Mouse (Mus musculus) kidney, embryonic 14.5 days (tissue): ENCODE results near the gene Junb. TPM values are rescaled to one million over a fixed set of nuclear protein-coding genes. Genes with fewer than 3 reads are reported as not detected.

Experiments
- ATAC-seq: fragments of 200-750 bp; cut with Nextera tagmentation; 2 replicates; pipeline ENCODE4 v1.8.0; 2017; ENCODE audit warnings: moderate number of reproducible peaks, mild to moderate bottlenecking, moderate TSS enrichment, moderate library complexity; ENCODE audit not compliant: low FRiP score, low TSS enrichment
- H3K27ac ChIP-seq: fragments of 300-500 bp; sonication (generic); 2 replicates; pipeline ENCODE4 v1.5.1; 2014; ENCODE audit warnings: low read depth, mild to moderate bottlenecking, low read length, moderate library complexity, mixed read lengths
- H3K27me3 ChIP-seq: fragments of 300-500 bp; sonication (generic); 2 replicates; pipeline ENCODE4 v1.6.1; 2014; ENCODE audit warnings: mild to moderate bottlenecking, low read length; ENCODE audit not compliant: control insufficient read depth, insufficient read depth
- H3K36me3 ChIP-seq: fragments of 300-500 bp; sonication (generic); 2 replicates; pipeline ENCODE4 v1.6.1; 2014; ENCODE audit warnings: low read length, mixed read lengths; ENCODE audit not compliant: control insufficient read depth, insufficient read depth
- H3K4me1 ChIP-seq: fragments of 300-500 bp; sonication (generic); 2 replicates; pipeline ENCODE4 v1.6.1; 2014; ENCODE audit warnings: low read length, mixed read lengths; ENCODE audit not compliant: control insufficient read depth, insufficient read depth
- H3K4me2 ChIP-seq: fragments of 300-500 bp; sonication (generic); replicated peaks from 2 replicates; pipeline ENCODE4 v1.6.1; 2014; ENCODE audit warnings: low read depth, mild to moderate bottlenecking, low read length
- H3K4me3 ChIP-seq: fragments of 300-500 bp; sonication (generic); 2 replicates; pipeline ENCODE4 v1.5.1; 2014; ENCODE audit warnings: mild to moderate bottlenecking, low read length
- H3K9ac ChIP-seq: fragments of 300-500 bp; sonication (generic); 2 replicates; pipeline ENCODE4 v1.6.1; 2014; ENCODE audit warnings: low read depth, mild to moderate bottlenecking, low read length, moderate library complexity
- H3K9me3 ChIP-seq: fragments of 300-500 bp; sonication (generic); 2 replicates; pipeline ENCODE4 v1.6.1; 2016; ENCODE audit warnings: low read length; ENCODE audit not compliant: control insufficient read depth
- whole genome bisulfite sequencing: fragments of 180-500 bp; shearing (Covaris S2); extraction: QIAGEN DNeasy Blood & Tissue Kit; methylation state at CpG from one replicate; pipeline ENCODE4 v1.1.7; 2014; 5-methylcytosine and 5-hydroxymethylcytosine counted together
- polyA plus RNA-seq: library from polyadenylated mRNA; unstranded; fragments of >200 nt; fragmentation: Nextera tagmentation; extraction: Ambion mirVana; gene quantifications from 2 replicates; pipeline ENCODE4 v1.2.1, GENCODE M21; 2014

Junb gene
- polyA plus RNA-seq, 1 experiment from 2014 or later, result 10.0 TPM

- Histone ChIP-seq H3K27me3 (no peaks in the 10 kb centered on the region), H3K27ac (peak overlapping the region; percentile 74; the same call in 1 of the 2 replicates), H3K9me3 (no peaks in the 10 kb centered on the region), H3K4me2 (peak overlapping the region; percentile 96), H3K36me3 (no peaks in the 10 kb centered on the region), H3K4me1 (peaks cover 53% of the 10 kb centered on the region), H3K4me3 (peak overlapping the region; percentile 48), H3K9ac (peak overlapping the region; percentile 58)
- under 1% methylated on average over 23 of the region's 23 CpGs for WGBS
- ATAC-seq, result no peak; the same call in 1 of the 2 replicates
Observed at GRCm38 (mm10) chr8:84985049-84985683, 6.6 kb upstream of the Junb start.

- Histone ChIP-seq H3K27ac (peak overlapping the region; percentile 74; the same call in 1 of the 2 replicates), H3K36me3 (no peaks in the 10 kb centered on the region), H3K4me1 (peaks cover 52% of the 10 kb centered on the region), H3K9me3 (no peaks in the 10 kb centered on the region), H3K27me3 (no peaks in the 10 kb centered on the region), H3K4me3 (peak overlapping the region; percentile 48), H3K4me2 (peak overlapping the region; percentile 96), H3K9ac (peak overlapping the region; percentile 58; the same call in 1 of the 2 replicates)
- WGBS, result 3% methylated on average over 15 of the region's 16 CpGs
- no peak for ATAC-seq
Observed at GRCm38 (mm10) chr8:84984294-84985048, 6.0 kb upstream of the Junb start.

- Histone ChIP-seq H3K27me3 (no peaks in the 10 kb centered on the region), H3K9me3 (no peaks in the 10 kb centered on the region), H3K36me3 (no peaks in the 10 kb centered on the region), H3K9ac (no peak overlapping the region), H3K27ac (no peak overlapping the region), H3K4me3 (no peak overlapping the region), H3K4me1 (peaks cover 63% of the 10 kb centered on the region), H3K4me2 (no peak overlapping the region)
- no peak for ATAC-seq
- WGBS, result 73% methylated on average over 3 of the region's 3 CpGs
Observed at GRCm38 (mm10) chr8:84982499-84983011, 4.0 kb upstream of the Junb start.

- no peaks in the 10 kb centered on the region for H3K36me3 ChIP-seq
- H3K27ac ChIP-seq, result no peak overlapping the region; the same call in 1 of the 2 replicates
- H3K4me2 ChIP-seq, result no peak overlapping the region
- H3K4me3 ChIP-seq, result no peak overlapping the region
- H3K4me1 ChIP-seq, result peaks cover 68% of the 10 kb centered on the region
- ATAC-seq, result no peak
- no peaks in the 10 kb centered on the region for H3K9me3 ChIP-seq
- no peaks in the 10 kb centered on the region; the same call in 1 of the 2 replicates for H3K27me3 ChIP-seq
- WGBS, result 73% methylated on average over 15 of the region's 15 CpGs
- H3K9ac ChIP-seq, result no peak overlapping the region
Observed at GRCm38 (mm10) chr8:84981644-84982498, 3.4 kb upstream of the Junb start.

- Histone ChIP-seq H3K36me3 (no peaks in the 10 kb centered on the region), H3K4me1 (peaks cover 70% of the 10 kb centered on the region), H3K4me3 (no peak overlapping the region), H3K4me2 (peak overlapping the region; percentile 98), H3K27me3 (no peaks in the 10 kb centered on the region; the same call in 1 of the 2 replicates), H3K9ac (no peak overlapping the region), H3K27ac (peak overlapping the region; percentile 53; the same call in 1 of the 2 replicates), H3K9me3 (no peaks in the 10 kb centered on the region)
- ATAC-seq, result no peak
- 41% methylated on average over 11 of the region's 11 CpGs for WGBS
Observed at GRCm38 (mm10) chr8:84980622-84981358, 2.3 kb upstream of the Junb start.

GRCm38 (mm10) chr8:84979599-84980421, 1.3 kb upstream of the Junb start:
- Histone ChIP-seq H3K9me3 (no peaks in the 10 kb centered on the region), H3K4me3 (peak overlapping the region; percentile 33), H3K4me1 (peaks cover 65% of the 10 kb centered on the region), H3K9ac (peak overlapping the region; percentile 31; the same call in 1 of the 2 replicates), H3K27me3 (no peaks in the 10 kb centered on the region; the same call in 1 of the 2 replicates), H3K36me3 (peaks cover 4% of the 10 kb centered on the region; the same call in 1 of the 2 replicates), H3K27ac (peak overlapping the region; percentile 30; the same call in 1 of the 2 replicates), H3K4me2 (peak overlapping the region; percentile 98)
- ATAC-seq, result peak; percentile 14
- WGBS, result 3% methylated on average over 41 of the region's 42 CpGs

- Histone ChIP-seq H3K9ac (peak overlapping the region; percentile 68), H3K27me3 (no peaks in the 10 kb centered on the region; the same call in 1 of the 2 replicates), H3K36me3 (peaks cover 19% of the 10 kb centered on the region), H3K4me1 (peaks cover 56% of the 10 kb centered on the region), H3K4me3 (peak overlapping the region; percentile 58), H3K9me3 (no peaks in the 10 kb centered on the region), H3K4me2 (peak overlapping the region; percentile 98), H3K27ac (peak overlapping the region; percentile 52; the same call in 1 of the 2 replicates)
- 1% methylated on average over 69 of the region's 70 CpGs for WGBS
- no peak for ATAC-seq
Observed at GRCm38 (mm10) chr8:84977435-84978247, 877 bp downstream of the Junb start.
